Mouse (Mus musculus): ENCODE data around the gene Mcur1.

GRCm38 (mm10) chr13:43554827-43555226, 5.2 kb downstream of the Mcur1 start:
- TF ChIP-seq POLR2A (IDR thresholded peaks at IDR 0.05; ENCODE audit: borderline replicate concordance, control insufficient read depth, low read depth, low read length), result no peak
- TF ChIP-seq CTCF (IDR thresholded peaks at IDR 0.05; ENCODE audit: control insufficient read depth, insufficient read depth, low read length), result no peak

Data from bone marrow, adult 2 months (tissue).